Mouse (Mus musculus) ES-E14 (cell line): ENCODE measurements at regions not wholly inside any gene's neighbourhood (a gene's known extent, or its start where the extent isn't known, plus 50 kb on each side); places are given as distances from the start of the nearest gene placed in this dataset.

Experiments
- CHD2 ChIP-seq: IDR thresholded peaks from 2 replicates; pipeline ENCODE4 v1.6.1; 2014; ENCODE audit warnings: mild to moderate bottlenecking, low read depth, low read length, inconsistent platforms
- HCFC1 ChIP-seq: IDR thresholded peaks from 2 replicates; pipeline ENCODE4 v1.6.1; 2012; ENCODE audit warnings: low read length, inconsistent platforms, borderline replicate concordance; ENCODE audit not compliant: insufficient read depth
- MAFK ChIP-seq: IDR thresholded peaks from 2 replicates; pipeline ENCODE4 v1.6.1; 2014; ENCODE audit warnings: mild to moderate bottlenecking, low read depth, low read length, inconsistent platforms; ENCODE audit not compliant: insufficient read depth
- ZC3H11A ChIP-seq: IDR thresholded peaks from 2 replicates; pipeline ENCODE4 v1.6.1; 2012; ENCODE audit warnings: low read depth, mild to moderate bottlenecking, inconsistent platforms, low read length, borderline replicate concordance
- ZNF384 ChIP-seq: IDR thresholded peaks from 2 replicates; pipeline ENCODE4 v1.6.1; 2012; ENCODE audit warnings: low read depth, low read length, inconsistent platforms

- TF ChIP-seq CHD2, result no peak
- TF ChIP-seq ZC3H11A, result no peak
- no peak for TF ChIP-seq MAFK
- TF ChIP-seq ZNF384, result no peak
- TF ChIP-seq HCFC1, result no peak
These were observed 1222.2 kb upstream of the Flrt2 start for GRCm38 (mm10) chr12:94469850-94470249.
